Mouse (Mus musculus): ENCODE results near the gene Ror1.

- no peak for TF ChIP-seq POLR2A (IDR thresholded peaks at IDR 0.05; ENCODE audit: control insufficient read depth, low read depth, low read length)
- TF ChIP-seq CTCF (IDR thresholded peaks at IDR 0.05; ENCODE audit: control insufficient read depth, insufficient read depth, insufficient replicate concordance, low read depth, low read length), result no peak
Measured at GRCm38 (mm10) chr4:100108551-100108950, 13.0 kb downstream of the Ror1 start.
